Mouse (Mus musculus): ENCODE data around the gene Cdx2.

GRCm38 (mm10) chr5:147269371-147269770, 37.7 kb downstream of the Cdx2 start:
- TF ChIP-seq CTCF (conservative IDR thresholded peaks at IDR 0.05 in 1 of 2, IDR thresholded peaks at IDR 0.05 in 1 of 2; ENCODE audit: low read depth in 2 of 2, low read length in 2 of 2) (no peak), ZMIZ1 (IDR thresholded peaks at IDR 0.05; ENCODE audit: low read depth, low read length) (no peak), EP300 (IDR thresholded peaks at IDR 0.05; ENCODE audit: low read length) (no peak), POLR2A (IDR thresholded peaks at IDR 0.05; ENCODE audit: low read depth, low read length) (no peak)
